Mouse (Mus musculus) ES-Bruce4 (cell line): ENCODE measurements around the gene Pde4d.

ENCODE experiments used
- CTCF ChIP-seq: IDR thresholded peaks from one replicate; pipeline ENCODE4 v1.8.1; 2011; ENCODE audit warnings: low read depth, low read length
- POLR2A ChIP-seq: IDR thresholded peaks from one replicate; pipeline ENCODE4 v1.8.1; 2011; ENCODE audit warnings: low read length; ENCODE audit not compliant: insufficient read depth

GRCm38 (mm10) chr13:109341902-109342301, 892.2 kb downstream of the Pde4d start:
- TF ChIP-seq POLR2A (no peak), CTCF (no peak)
